ENCODE assay signal across 14 mouse cellular contexts in genomic region chr8:12801586-12801985, GRCm38 (mm10). TPM values are rescaled to one million over a fixed set of nuclear protein-coding genes. Genes with fewer than 3 reads are reported as not detected.
DNase-seq lines count a peak whose midpoint lies in the region; ATAC-seq and TF ChIP-seq lines count a peak whose summit lies in the region.
"Had no signal": no experiment of that assay in that cellular context is flagged by ENCODE, and none has a peak within 500 bp of the region (broad histone marks: within the 10 kb centered on the region; RNA-seq: fewer than 3 reads in every experiment).

No protein-coding gene starts in this region.

- no peak overlapping the region for H3K4me3 ChIP-seq in forebrain, embryonic 13.5 days
- no peak overlapping the region for H3K4me3 ChIP-seq in forebrain, embryonic 12.5 days (replicated peaks)
- H3K4me3 ChIP-seq in hindbrain, embryonic 10.5 days = no peak overlapping the region
- no peak overlapping the region for H3K4me3 ChIP-seq in hindbrain, embryonic 11.5 days (ENCODE audit: low read depth, low read length)
- H3K4me3 ChIP-seq in lung, embryonic 14.5 days (ENCODE audit: low read depth, low read length) = no peak overlapping the region
- no peak overlapping the region for H3K4me3 ChIP-seq in intestine, embryonic 16.5 days (ENCODE audit: low read length)
- H3K4me3 ChIP-seq: embryonic facial prominence, embryonic 10.5 days; liver, embryonic 13.5 days; megakaryocyte, embryonic 14.5 days had no signal

- H3K27me3 ChIP-seq in forebrain, embryonic 13.5 days = no peaks in the 10 kb centered on the region
- no peaks in the 10 kb centered on the region for H3K27me3 ChIP-seq in forebrain, embryonic 12.5 days
- H3K27me3 ChIP-seq in hindbrain, embryonic 10.5 days (ENCODE audit: insufficient read depth, poor library complexity, severe bottlenecking) = no peaks in the 10 kb centered on the region
- H3K27me3 ChIP-seq in hindbrain, embryonic 11.5 days (ENCODE audit: control insufficient read depth, insufficient read depth, low read length) = no peaks in the 10 kb centered on the region
- no peaks in the 10 kb centered on the region for H3K27me3 ChIP-seq in lung, embryonic 14.5 days (ENCODE audit: insufficient read depth, low read length)
- H3K27me3 ChIP-seq in intestine, embryonic 16.5 days (replicated peaks; ENCODE audit: control insufficient read depth, insufficient read depth, low read length) = no peaks in the 10 kb centered on the region

- peak overlapping the region; percentile 1; the same call in 1 of the 2 replicates for H3K9ac ChIP-seq in forebrain, embryonic 13.5 days
- no peak overlapping the region for H3K9ac ChIP-seq in forebrain, embryonic 12.5 days
- H3K9ac ChIP-seq in hindbrain, embryonic 11.5 days (ENCODE audit: low read depth, low read length) = no peak overlapping the region
- no peak overlapping the region for H3K9ac ChIP-seq in lung, embryonic 14.5 days
- H3K9ac ChIP-seq in intestine, embryonic 16.5 days (ENCODE audit: low read depth, low read length) = no peak overlapping the region
- H3K9ac ChIP-seq: liver, embryonic 13.5 days had no signal

- no peaks in the 10 kb centered on the region; the same call in 1 of the 2 replicates for H3K36me3 ChIP-seq in forebrain, embryonic 13.5 days (ENCODE audit: poor library complexity, severe bottlenecking)
- peaks cover under 1% of the 10 kb centered on the region; the same call in 1 of the 2 replicates for H3K36me3 ChIP-seq in forebrain, embryonic 12.5 days (replicated peaks)
- H3K36me3 ChIP-seq in hindbrain, embryonic 10.5 days = peaks cover 3% of the 10 kb centered on the region; the same call in 1 of the 2 replicates
- no peaks in the 10 kb centered on the region for H3K36me3 ChIP-seq in hindbrain, embryonic 11.5 days (ENCODE audit: control insufficient read depth, insufficient read depth, low read length)
- H3K36me3 ChIP-seq in lung, embryonic 14.5 days (ENCODE audit: insufficient read depth) = peaks cover 1% of the 10 kb centered on the region; the same call in 1 of the 2 replicates
- no peaks in the 10 kb centered on the region for H3K36me3 ChIP-seq in intestine, embryonic 16.5 days (ENCODE audit: control insufficient read depth, insufficient read depth, low read length)
- H3K36me3 ChIP-seq: liver, embryonic 13.5 days had no signal

- peaks cover 14% of the 10 kb centered on the region; the same call in 1 of the 2 replicates for H3K4me1 ChIP-seq in forebrain, embryonic 13.5 days
- peaks cover 23% of the 10 kb centered on the region for H3K4me1 ChIP-seq in forebrain, embryonic 12.5 days
- H3K4me1 ChIP-seq in hindbrain, embryonic 10.5 days (replicated peaks) = peaks cover 65% of the 10 kb centered on the region
- peaks cover 5% of the 10 kb centered on the region for H3K4me1 ChIP-seq in hindbrain, embryonic 11.5 days (replicated peaks; ENCODE audit: control insufficient read depth, insufficient read depth, low read length)
- H3K4me1 ChIP-seq in lung, embryonic 14.5 days (ENCODE audit: insufficient read depth) = peaks cover 12% of the 10 kb centered on the region; the same call in 1 of the 2 replicates
- H3K4me1 ChIP-seq in intestine, embryonic 16.5 days (ENCODE audit: control insufficient read depth, insufficient read depth, low read length) = peaks cover 54% of the 10 kb centered on the region

- 79% methylated on average over 10 of the region's 10 CpGs for WGBS in forebrain, embryonic 13.5 days
- WGBS in forebrain, embryonic 12.5 days = 86% methylated on average over 10 of the region's 10 CpGs
- 74% methylated on average over 10 of the region's 10 CpGs for WGBS in hindbrain, embryonic 10.5 days
- 77% methylated on average over 10 of the region's 10 CpGs for WGBS in hindbrain, embryonic 11.5 days
- 40% methylated on average over 10 of the region's 10 CpGs for WGBS in lung, embryonic 14.5 days
- WGBS in intestine, embryonic 16.5 days = 60% methylated on average over 10 of the region's 10 CpGs

- ATAC-seq in forebrain, embryonic 13.5 days = no peak
- no peak for ATAC-seq in forebrain, embryonic 12.5 days (ENCODE audit: low FRiP score)
- ATAC-seq in hindbrain, embryonic 11.5 days (ENCODE audit: low FRiP score) = no peak
- peak; percentile 36; the same call in 1 of the 2 replicates for ATAC-seq in lung, embryonic 14.5 days (ENCODE audit: insufficient read depth)
- ATAC-seq in intestine, embryonic 16.5 days = no peak

- TF ChIP-seq CTCF in lung, embryonic 14.5 days (IDR thresholded peaks at IDR 0.05; ENCODE audit: low read depth) = no peak

- H3K4me2 ChIP-seq in forebrain, embryonic 13.5 days = no peak overlapping the region
- H3K4me2 ChIP-seq in forebrain, embryonic 12.5 days = no peak overlapping the region
- no peak overlapping the region for H3K4me2 ChIP-seq in hindbrain, embryonic 11.5 days (replicated peaks; ENCODE audit: low read depth, low read length)
- no peak overlapping the region for H3K4me2 ChIP-seq in lung, embryonic 14.5 days
- H3K4me2 ChIP-seq in intestine, embryonic 16.5 days (ENCODE audit: low read depth, low read length) = no peak overlapping the region
- H3K4me2 ChIP-seq: liver, embryonic 13.5 days had no signal

- H3K9me3 ChIP-seq in forebrain, embryonic 13.5 days (replicated peaks) = no peaks in the 10 kb centered on the region
- H3K9me3 ChIP-seq in forebrain, embryonic 12.5 days = no peaks in the 10 kb centered on the region
- H3K9me3 ChIP-seq in hindbrain, embryonic 10.5 days = no peaks in the 10 kb centered on the region
- no peaks in the 10 kb centered on the region for H3K9me3 ChIP-seq in hindbrain, embryonic 11.5 days (ENCODE audit: control insufficient read depth, low read length)
- H3K9me3 ChIP-seq in lung, embryonic 14.5 days (ENCODE audit: low read depth, low read length) = no peaks in the 10 kb centered on the region
- no peaks in the 10 kb centered on the region for H3K9me3 ChIP-seq in intestine, embryonic 16.5 days (ENCODE audit: control insufficient read depth, low read length)
- H3K9me3 ChIP-seq: embryonic facial prominence, embryonic 10.5 days; liver, embryonic 13.5 days; megakaryocyte, embryonic 14.5 days had no signal

- no peak for DNase-seq in hindbrain, embryonic 10.5 days (ENCODE audit: low spot score)
- no peak for DNase-seq in hindbrain, embryonic 11.5 days (ENCODE audit: low spot score)
- peak; percentile 73 for DNase-seq in lung, embryonic 14.5 days
- no peak for DNase-seq in lung, postnatal 36 days
- DNase-seq in adrenal gland, postnatal 4 days (ENCODE audit: low spot score in 2 of 2) = no peak
- DNase-seq: cerebellum, postnatal 25 days; liver, embryonic 13.5 days; right cerebral cortex, postnatal 25 days; thymus, adult 2 months had no signal

- no peak overlapping the region for H3K27ac ChIP-seq in forebrain, embryonic 13.5 days
- no peak overlapping the region for H3K27ac ChIP-seq in forebrain, embryonic 12.5 days
- H3K27ac ChIP-seq in hindbrain, embryonic 10.5 days = peak overlapping the region; percentile 30; the same call in 1 of the 2 replicates
- no peak overlapping the region for H3K27ac ChIP-seq in hindbrain, embryonic 11.5 days (ENCODE audit: low read depth, low read length)
- H3K27ac ChIP-seq in lung, embryonic 14.5 days (ENCODE audit: low read depth) = peak overlapping the region; percentile 24; the same call in 1 of the 2 replicates
- H3K27ac ChIP-seq in intestine, embryonic 16.5 days (ENCODE audit: low read length) = peak overlapping the region; percentile 24; the same call in 1 of the 2 replicates
- H3K27ac ChIP-seq: liver, embryonic 13.5 days had no signal

RNA-seq across cellular contexts. Expression of gene Atp11a, which starts 44.8 kb away (rescaled TPM):
- polyA plus RNA-seq in forebrain, embryonic 13.5 days (2015; fragmentation: Nextera tagmentation; extraction: Ambion mirVana) = 10.1 and 13.0 TPM in 2 replicates
- 13.9 and 19.1 TPM in 2 replicates for polyA plus RNA-seq in forebrain, embryonic 12.5 days (2016; fragmentation: Nextera tagmentation; extraction: Ambion mirVana)
- 8.5 and 8.8 TPM in 2 replicates for polyA plus RNA-seq in hindbrain, embryonic 10.5 days (2016; fragmentation: Nextera tagmentation; extraction: Ambion mirVana)
- 9.2 and 12.0 TPM in 2 replicates for polyA plus RNA-seq in hindbrain, embryonic 11.5 days (2014; fragmentation: Nextera tagmentation; extraction: Ambion mirVana)
- polyA plus RNA-seq in lung, embryonic 14.5 days (2014; fragmentation: Nextera tagmentation; extraction: Ambion mirVana) = 23.2 and 26.7 TPM in 2 replicates
- polyA plus RNA-seq in intestine, embryonic 16.5 days (2015; fragmentation: Nextera tagmentation; extraction: Ambion mirVana) = 9.0 and 11.2 TPM in 2 replicates
- total RNA-seq in adrenal gland, postnatal 4 days (2021) = 10 to 100 TPM; 79.4 to 92.9 TPM

Comparison
In these comparisons a context has a peak if more than half of its experiments do, and no peak if none do; other contexts are left out.
1. H3K27ac ChIP-seq: peak in hindbrain, embryonic 10.5 days (single experiment), lung, embryonic 14.5 days (single experiment) and intestine, embryonic 16.5 days (single experiment); none in forebrain, embryonic 13.5 days (single experiment), forebrain, embryonic 12.5 days (single experiment) and hindbrain, embryonic 11.5 days (single experiment).